Comparison of ENCODE assay signal across 18 mouse cellular contexts in the genomic region with DNA sequence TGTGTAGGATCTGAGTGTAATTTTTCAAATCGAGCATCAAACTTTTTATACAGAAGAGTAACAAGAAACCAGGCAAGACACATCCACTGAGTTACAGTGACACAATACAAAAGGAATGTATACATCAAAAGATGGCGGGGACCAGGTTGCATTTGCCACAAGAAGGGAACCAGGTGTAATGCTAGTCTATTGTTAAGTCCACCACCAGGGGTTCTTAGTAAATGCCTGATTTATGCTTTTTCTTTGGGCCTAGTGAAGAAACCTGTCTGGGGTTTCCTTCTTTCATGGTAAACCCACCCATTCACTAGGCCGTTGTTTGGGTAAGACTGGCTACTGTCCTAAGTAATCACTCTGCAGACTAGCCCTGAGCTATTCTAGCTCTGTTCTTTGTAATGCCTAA. TPM values are rescaled to one million over a fixed set of nuclear protein-coding genes. Genes with fewer than 3 reads are reported as not detected.
DNase-seq lines count a peak whose midpoint lies in the region; ATAC-seq and TF ChIP-seq lines count a peak whose summit lies in the region.
"Not testable (repeated sequence)": the region's sequence is repeated elsewhere in the genome, so short reads cannot be mapped to it uniquely, and the experiment has no call there.
"Had no signal": no experiment of that assay in that cellular context is flagged by ENCODE, and none has a peak within 500 bp of the region (broad histone marks: within the 10 kb centered on the region; RNA-seq: fewer than 3 reads in every experiment).

No protein-coding gene starts in this region.

- not testable (repeated sequence) for H3K27me3 ChIP-seq in ES-Bruce4 (ENCODE audit: control insufficient read depth, insufficient read depth, low read length, poor library complexity, severe bottlenecking); liver, adult 2 months (ENCODE audit: control insufficient read depth, insufficient read depth, low read length)
- H3K27me3 ChIP-seq in heart, embryonic 13.5 days (replicated peaks): peaks cover 15% of the 10 kb centered on the region; the same call in 1 of the 2 replicates

- H3K9me3 ChIP-seq in ES-Bruce4 (replicated peaks; ENCODE audit: control insufficient read depth, insufficient read depth, low read length, poor library complexity, severe bottlenecking); ES-E14 (ENCODE audit: control insufficient read depth, insufficient read depth, low read depth, low read length); heart, embryonic 13.5 days: not testable (repeated sequence)

- TF ChIP-seq POLR2A in ES-Bruce4 (IDR thresholded peaks at IDR 0.05; ENCODE audit: insufficient read depth, low read length); liver, adult 2 months (IDR thresholded peaks at IDR 0.05; ENCODE audit: extremely low read depth, insufficient read depth, low read length): not testable (repeated sequence)

- not testable (repeated sequence) for H3K9ac ChIP-seq in ES-Bruce4 (ENCODE audit: low read depth, poor library complexity, severe bottlenecking); ES-E14 (ENCODE audit: insufficient read depth, low read depth, low read length, poor library complexity, severe bottlenecking); heart, embryonic 13.5 days; liver, adult 2 months (ENCODE audit: low read depth, low read length)

- H3K27ac ChIP-seq in ES-Bruce4 (ENCODE audit: insufficient read depth, low read length) (peak overlapping the region; percentile 69), ES-E14 (ENCODE audit: insufficient read depth, low read depth, low read length, poor library complexity, severe bottlenecking) (peak overlapping the region; percentile 93)
- H3K27ac ChIP-seq in gastrocnemius, adult 2 months: peak overlapping the region; percentile 52; the same call in 1 of the 2 replicates
- 0 out of 2 replicates have a peak overlapping the region, but pooled peaks have one; percentile 24 for H3K27ac ChIP-seq in heart, embryonic 13.5 days (replicated peaks)
- peak overlapping the region; percentile 64 for H3K27ac ChIP-seq in liver, adult 2 months (replicated peaks; ENCODE audit: insufficient read depth, low read depth, low read length)

- not testable (repeated sequence) for H3K4me2 ChIP-seq in heart, embryonic 13.5 days

- ATAC-seq in heart, embryonic 13.5 days (ENCODE audit: extremely low read depth, insufficient number of reproducible peaks, low FRiP score, low TSS enrichment): not testable (repeated sequence)

- not testable (repeated sequence) for H3K4me3 ChIP-seq in ES-Bruce4 (ENCODE audit: low read depth, low read length); ES-E14 (ENCODE audit: insufficient read depth in 1 of 2, low read depth in 1 of 2, low read length in 2 of 2, poor library complexity in 1 of 2, severe bottlenecking in 1 of 2); gastrocnemius, adult 2 months; heart, embryonic 13.5 days; liver, adult 2 months (ENCODE audit: insufficient read depth, low read depth, low read length)

- peak; percentile 41 for DNase-seq in ES-CJ7 (ENCODE audit: low read depth, low spot score)
- DNase-seq in ES-E14 (ENCODE audit: low read depth, low spot score); gastrocnemius, adult 2 months; liver, adult 2 months (ENCODE audit: extremely low read depth, low read depth, low spot score): not testable (repeated sequence)
- DNase-seq in R1 (ENCODE audit: low read depth, low spot score): peak; percentile 88
- peak; percentile 82 for DNase-seq in ZHBTc4 (ENCODE audit: low read depth, low spot score)

- H3K4me1 ChIP-seq in ES-Bruce4 (ENCODE audit: control insufficient read depth, insufficient read depth, low read length); heart, embryonic 13.5 days: not testable (repeated sequence)
- peaks cover 0 to 10% of the 10 kb centered on the region in 2 experiments; a peak in 2 of 4 replicates for H3K4me1 ChIP-seq in ES-E14 (ENCODE audit: control insufficient read depth in 2 of 2, insufficient read depth in 2 of 2, low read length in 2 of 2, poor library complexity in 1 of 2)
- peaks cover 16% of the 10 kb centered on the region for H3K4me1 ChIP-seq in liver, adult 2 months (ENCODE audit: control insufficient read depth, insufficient read depth, low read length)

- in situ Hi-C loops in ES-E14 (cut with MboI; ENCODE audit: low sequenced_read_pairs in 2 of 2, unreplicated experiment in 2 of 2): not testable (repeated sequence)

- not testable (repeated sequence) for TF ChIP-seq EP300 in ES-Bruce4 (IDR thresholded peaks at IDR 0.05; ENCODE audit: insufficient read depth, low read depth, low read length)

- H3K36me3 ChIP-seq in ES-Bruce4 (ENCODE audit: control insufficient read depth, insufficient read depth, low read length, poor library complexity, severe bottlenecking); ES-E14 (ENCODE audit: control insufficient read depth, insufficient read depth, low read length, poor library complexity, severe bottlenecking); heart, embryonic 13.5 days; liver, adult 2 months (ENCODE audit: control insufficient read depth, insufficient read depth, low read length): not testable (repeated sequence)

- WGBS in heart, embryonic 13.5 days: 81% methylated on average over 3 of the region's 3 CpGs
- whole genome bisulfite sequencing in liver, adult 2 months: 76% methylated on average over 3 of the region's 3 CpGs

- not testable (repeated sequence) for TF ChIP-seq CTCF in ES-Bruce4 (IDR thresholded peaks at IDR 0.05; ENCODE audit: low read depth, low read length); gastrocnemius, adult 2 months (IDR thresholded peaks at IDR 0.05); liver, adult 2 months (IDR thresholded peaks at IDR 0.05; ENCODE audit: low read depth, low read length)

- H3K79me2 ChIP-seq in liver, adult 2 months (ENCODE audit: control insufficient read depth, insufficient read depth, low read length): not testable (repeated sequence)

- intact Hi-C loops in gastrocnemius, adult 2 months (cut with DNase I): not testable (repeated sequence)

RNA-seq across cellular contexts. Expression of a gene that starts 9.4 kb away (rescaled TPM):
- polyA plus RNA-seq in ES-Bruce4 (2011; ENCODE audit: insufficient read depth, insufficient read length, low read depth, missing spikeins): 24.5 and 26.4 TPM in 2 replicates
- total RNA-seq in ES-E14 (2012; rRNA removed): 20.7 and 20.8 TPM in 2 replicates
- total RNA-seq in gastrocnemius, adult 2 months (2021): 1 to 10 TPM; 6.1 to 7.3 TPM
- 13.5 and 13.8 TPM in 2 replicates for polyA plus RNA-seq in heart, embryonic 13.5 days (2015; fragmentation: Nextera tagmentation; extraction: Ambion mirVana)
- total RNA-seq in liver, adult 2 months (2014; rRNA removed): 6.7 and 7.7 TPM in 2 replicates
- 1.9 and 3.3 TPM in 2 replicates for polyA plus RNA-seq in liver, adult 2 months (2012; rRNA removed)

RNA-seq across cellular contexts. Expression of a gene that starts 10.0 kb away (rescaled TPM):
- polyA plus RNA-seq in ES-Bruce4 (2011; ENCODE audit: insufficient read depth, insufficient read length, low read depth, missing spikeins): 155 and 167 TPM in 2 replicates
- 182 and 232 TPM in 2 replicates for total RNA-seq in ES-E14 (2012; rRNA removed)
- total RNA-seq in gastrocnemius, adult 2 months (2021): 100 to 1,000 TPM; 169 to 229 TPM
- polyA plus RNA-seq in heart, embryonic 13.5 days (2015; fragmentation: Nextera tagmentation; extraction: Ambion mirVana): 57.9 and 60.5 TPM in 2 replicates
- 213 and 348 TPM in 2 replicates for total RNA-seq in liver, adult 2 months (2014; rRNA removed)
- 113 and 118 TPM in 2 replicates for polyA plus RNA-seq in liver, adult 2 months (2012; rRNA removed)

RNA-seq across cellular contexts. Expression of a gene that starts 38.6 kb away (rescaled TPM):
- not detected in 2 replicates for polyA plus RNA-seq in ES-Bruce4 (2011; ENCODE audit: insufficient read depth, insufficient read length, low read depth, missing spikeins)
- total RNA-seq in ES-E14 (2012; rRNA removed): 0.26 and 0.40 TPM in 2 replicates
- not detected for total RNA-seq in gastrocnemius, adult 2 months (2021)
- polyA plus RNA-seq in heart, embryonic 13.5 days (2015; fragmentation: Nextera tagmentation; extraction: Ambion mirVana): 0.11 TPM in 1 of 2 replicates, not detected in the other
- 0.18 and 2.1 TPM in 2 replicates for total RNA-seq in liver, adult 2 months (2014; rRNA removed)
- 0.10 and 1.9 TPM in 2 replicates for polyA plus RNA-seq in liver, adult 2 months (2012; rRNA removed)
- total RNA-seq: adrenal gland, adult 18-20 months; adrenal gland, adult 2 months; adrenal gland, adult 8-10 months; adrenal gland, postnatal 10 days; adrenal gland, postnatal 14 days; adrenal gland, postnatal 25 days; adrenal gland, postnatal 36 days; CH12.LX had no signal
- polyA plus RNA-seq: activated CD4-positive, CD25-positive, alpha-beta regulatory T cell, adult 4 months; CD4-positive, CD25-positive, alpha-beta regulatory T cell, adult 4 months had no signal

Comparison
In these comparisons a context has a peak if more than half of its experiments do, and no peak if none do; other contexts are left out.
1. H3K27ac ChIP-seq: peak in every context shown above with its lines; median percentile 93 in ES-E14; 69 in ES-Bruce4; 64 in liver, adult 2 months; 52 in gastrocnemius, adult 2 months; 24 in heart, embryonic 13.5 days.